Mouse (Mus musculus) B cell, adult 67 days (primary cell): Measurements from ENCODE around the gene Gpx7. TPM values are rescaled to one million over a fixed set of nuclear protein-coding genes. Genes with fewer than 3 reads are reported as not detected.

Experiments used
- total RNA-seq, 2 experiments: library from RNA; stranded (reverse); gene quantifications; 4 replicates each; pipeline ENCODE4 v1.2.4; 2023

Gpx7 gene
- total RNA-seq: 1 to 10 TPM; 1.5 to 3.8 TPM

DNA sequence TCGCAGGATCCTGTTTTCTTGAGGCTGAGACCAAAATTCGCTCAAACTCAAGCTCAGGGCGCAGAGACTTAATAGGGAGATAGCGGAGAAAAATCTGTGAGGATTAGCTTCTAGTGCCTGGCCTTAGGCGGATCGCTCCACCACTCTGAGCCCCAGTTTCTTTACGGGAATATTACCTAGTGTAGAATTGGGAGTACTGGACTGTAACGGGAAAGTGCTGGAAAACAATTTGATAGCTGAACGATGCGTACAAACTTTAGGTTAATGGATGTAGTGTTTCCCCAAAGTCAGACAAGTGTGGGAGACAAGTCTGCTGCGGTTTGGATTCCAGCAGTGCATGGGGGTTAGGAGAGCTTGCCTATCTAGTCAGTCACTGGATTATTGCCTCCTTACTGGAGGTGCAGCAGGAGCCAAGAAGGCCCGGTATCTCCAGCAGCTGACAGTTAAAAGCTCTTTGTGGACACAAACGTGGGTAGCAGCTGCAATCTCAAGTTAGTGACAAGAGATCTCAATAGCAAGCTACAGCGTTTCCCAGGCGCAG is at the start of gene Gpx7:
Gene Gpx7 (minus strand): TSS at position 101 of the 541 bp plus-strand sequence.

DNA sequence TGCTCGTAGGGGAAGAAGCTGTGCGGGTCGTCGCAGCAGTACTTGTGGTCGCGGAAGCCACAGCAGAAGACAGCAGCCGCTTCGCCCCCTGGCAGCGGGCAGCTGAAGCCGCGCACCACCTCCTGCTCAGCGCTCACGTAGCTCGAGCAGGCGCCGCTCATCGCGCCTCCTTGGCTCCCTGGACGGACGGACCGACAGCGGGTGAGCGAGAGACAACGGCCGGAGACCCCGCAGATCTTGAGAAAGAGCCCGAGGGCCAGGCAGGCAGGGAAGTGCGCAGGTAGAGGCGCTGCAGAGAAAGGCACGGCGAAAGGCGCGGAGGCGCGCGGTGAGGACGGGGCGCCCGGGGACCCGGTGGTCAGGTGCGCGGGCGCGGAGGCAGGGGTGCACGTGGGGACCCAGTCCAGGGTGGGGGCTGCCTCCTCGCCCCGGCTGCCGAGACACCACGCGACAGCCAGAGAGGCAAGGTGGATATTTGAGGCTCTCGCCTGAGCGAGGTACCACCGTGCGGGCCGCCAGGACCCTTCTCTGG is 23.5 kb downstream of the Gpx7 start, which contains the start of gene Shisal2a:
Gene Shisal2a (minus strand): TSS at position 167 of the 532 bp plus-strand sequence.

Other genes with a start within 250 kb of the Gpx7 start
- not detected for gene Echdc2, start 241.5 kb downstream of the Gpx7 start, total RNA-seq
- gene Zyg11a, start 188.9 kb downstream of the Gpx7 start, total RNA-seq: not detected
- gene Zyg11b, start 105.9 kb downstream of the Gpx7 start, total RNA-seq: 10 to 100 TPM; 38.0 to 39.8 TPM
- 10 to 100 TPM; 19.5 to 21.7 TPM for gene Coa7, start 78.8 kb downstream of the Gpx7 start, total RNA-seq
- gene Shisal2a, start 23.6 kb downstream of the Gpx7 start, total RNA-seq: not detected
- gene Tut4, start 52.5 kb upstream of the Gpx7 start, total RNA-seq: 100 to 1,000 TPM; 291 to 305 TPM
- 10 to 100 TPM; 45.2 to 51.1 TPM for gene Prpf38a, start 172.4 kb upstream of the Gpx7 start, total RNA-seq
- gene Orc1, start 172.5 kb upstream of the Gpx7 start, total RNA-seq: 1 to 10 TPM; 2.9 to 5.6 TPM
- 100 to 1,000 TPM; 102 to 113 TPM for gene Cc2d1b, start 213.0 kb upstream of the Gpx7 start, total RNA-seq